Mouse (Mus musculus): ENCODE data around the gene Zfyve26. TPM values are rescaled to one million over a fixed set of nuclear protein-coding genes. Genes with fewer than 3 reads are reported as not detected.
A peak's percentile ranks its signal among the peaks of the same experiment; 100 is the strongest.

The Zfyve26 gene
- polyA plus RNA-seq, 2 experiments: 16.8 to 29.7 TPM

DNA sequence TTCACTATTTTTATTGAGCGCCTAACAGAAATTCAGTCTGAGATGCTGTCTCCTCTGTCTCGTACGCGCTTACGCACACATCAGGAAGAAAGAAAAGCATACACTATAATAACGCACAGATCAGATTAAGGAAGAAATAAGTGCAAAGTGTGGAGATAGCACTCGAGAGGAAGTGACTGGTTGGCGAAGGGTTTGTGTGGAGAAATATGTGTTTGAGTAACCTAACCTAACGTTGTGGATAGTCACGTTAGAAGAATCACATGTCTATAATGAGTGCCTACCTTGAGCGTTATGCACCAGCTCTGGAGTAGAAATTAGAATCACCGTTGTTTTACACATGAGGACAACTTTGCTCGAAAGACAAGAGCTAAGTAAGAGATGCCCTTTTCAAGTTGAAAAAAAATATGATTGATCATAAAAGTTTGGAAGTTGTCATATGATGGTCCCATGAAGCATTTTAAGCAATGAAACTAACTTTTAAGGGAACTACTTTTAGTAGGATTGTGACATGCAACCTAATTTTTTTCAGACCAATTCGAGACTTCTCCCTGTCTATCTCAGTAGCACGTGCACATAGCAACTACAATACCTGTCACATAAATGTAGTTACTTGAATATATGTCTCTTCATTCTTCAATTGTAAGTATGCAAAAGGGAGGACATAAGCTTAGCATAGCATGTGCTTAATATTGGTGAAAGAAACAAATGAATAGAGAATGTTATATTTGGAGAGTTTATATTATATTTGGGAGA is 2.0 kb upstream of the Zfyve26 start:
- Histone ChIP-seq H3K4me2 (replicated peaks; ENCODE audit: low read depth, low read length, severe bottlenecking) (peak overlapping the region; percentile 81), H3K9ac (ENCODE audit: low read depth, low read length, severe bottlenecking) (peak overlapping the region; percentile 59), H3K27ac (replicated peaks; ENCODE audit: low read depth, low read length) (no peak overlapping the region), H3K36me3 (ENCODE audit: control insufficient read depth, insufficient read depth, low read length) (no peaks in the 10 kb centered on the region), H3K27me3 (ENCODE audit: control insufficient read depth, insufficient read depth, low read length) (no peaks in the 10 kb centered on the region), H3K4me3 (replicated peaks; ENCODE audit: low read length) (peak overlapping the region; percentile 64), H3K9me3 (ENCODE audit: control insufficient read depth, low read length) (no peaks in the 10 kb centered on the region), H3K4me1 (ENCODE audit: control insufficient read depth, insufficient read depth, low read length) (peaks cover 6% of the 10 kb centered on the region; the same call in 1 of the 2 replicates)
- DNase-seq (ENCODE audit: low spot score) (no peak), ATAC-seq (ENCODE audit: low FRiP score, low read depth) (no peak)
- no peak for TF ChIP-seq POLR2A (IDR thresholded peaks at IDR 0.05; ENCODE audit: borderline replicate concordance, extremely low read depth, insufficient read depth, insufficient read length)
- 15% methylated on average over 15 of the region's 15 CpGs for WGBS

DNA sequence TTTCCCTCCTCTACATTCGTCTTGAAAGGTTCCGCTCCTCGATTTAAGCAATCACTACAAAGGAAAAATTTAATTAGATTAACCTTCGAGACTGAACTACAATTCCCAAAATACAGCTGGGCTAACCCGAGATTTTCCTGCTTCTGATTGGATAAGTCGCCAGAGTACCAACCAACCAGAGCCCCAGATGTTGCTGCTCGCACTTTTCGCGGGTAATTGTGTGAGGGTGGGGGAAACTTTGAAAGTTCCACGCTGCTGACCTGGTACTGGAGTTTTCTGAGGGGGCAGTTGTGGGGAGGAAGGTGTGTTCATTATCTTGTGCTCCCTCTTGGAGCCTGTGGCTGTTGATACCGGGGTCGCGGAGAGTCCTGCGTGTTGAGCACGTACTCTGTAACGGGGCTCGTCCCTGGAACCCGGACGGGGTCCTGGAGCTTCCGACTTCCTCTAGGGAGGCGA is 1.0 kb upstream of the Zfyve26 start, which contains the start of gene Rad51b:
TSS of gene Rad51b (plus strand) at position 162 of the 456 bp plus-strand sequence.
- TF ChIP-seq POLR2A (IDR thresholded peaks at IDR 0.05; ENCODE audit: borderline replicate concordance, extremely low read depth, insufficient read depth, insufficient read length): 0 out of 2 replicates have a peak, but pooled peaks have one; percentile 9
- Histone ChIP-seq H3K36me3 (ENCODE audit: control insufficient read depth, insufficient read depth, low read length) (no peaks in the 10 kb centered on the region), H3K27ac (replicated peaks; ENCODE audit: low read depth, low read length) (peak within 1 kb of the TSS; percentile 38; the same call in 1 of the 2 replicates), H3K4me1 (ENCODE audit: control insufficient read depth, insufficient read depth, low read length) (peaks cover 6% of the 10 kb centered on the region; the same call in 1 of the 2 replicates), H3K9me3 (ENCODE audit: control insufficient read depth, low read length) (no peaks in the 10 kb centered on the region), H3K4me2 (replicated peaks; ENCODE audit: low read depth, low read length, severe bottlenecking) (peak within 1 kb of the TSS; percentile 81), H3K4me3 (replicated peaks; ENCODE audit: low read length) (peak within 1 kb of the TSS; percentile 64), H3K9ac (ENCODE audit: low read depth, low read length, severe bottlenecking) (peak within 1 kb of the TSS; percentile 59), H3K27me3 (ENCODE audit: control insufficient read depth, insufficient read depth, low read length) (no peaks in the 10 kb centered on the region)
- 0% methylated on average over 21 of the region's 21 CpGs for WGBS
- DNase-seq (ENCODE audit: low spot score) (peak; percentile 97), ATAC-seq (ENCODE audit: low FRiP score, low read depth) (peak; percentile 85)

DNA sequence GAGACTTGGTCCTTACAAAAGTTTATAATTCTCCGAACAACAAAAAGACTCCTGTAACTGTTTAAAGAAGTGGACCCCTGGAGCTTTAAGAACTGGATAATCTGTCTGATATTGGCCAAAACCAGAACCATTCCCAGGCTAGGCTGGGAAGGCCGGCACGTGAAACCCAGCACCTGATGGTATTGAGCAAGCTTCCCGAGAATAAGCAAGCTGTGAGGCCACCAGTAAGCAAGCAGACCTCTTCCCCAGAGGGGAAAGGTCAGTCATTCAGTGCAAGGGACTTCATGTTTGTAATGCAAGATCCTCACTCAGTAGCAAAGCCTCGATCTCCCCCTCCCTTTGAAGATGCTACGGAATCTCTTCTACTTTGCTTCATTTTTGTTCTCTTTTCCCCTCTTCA is 3.2 kb downstream of the Zfyve26 start:
- DNase-seq (ENCODE audit: low spot score): no peak
- Histone ChIP-seq H3K4me2 (replicated peaks; ENCODE audit: low read depth, low read length, severe bottlenecking) (no peak overlapping the region), H3K27me3 (ENCODE audit: control insufficient read depth, insufficient read depth, low read length) (no peaks in the 10 kb centered on the region), H3K27ac (replicated peaks; ENCODE audit: low read depth, low read length) (no peak overlapping the region), H3K9me3 (ENCODE audit: control insufficient read depth, low read length) (no peaks in the 10 kb centered on the region), H3K36me3 (ENCODE audit: control insufficient read depth, insufficient read depth, low read length) (peaks cover 16% of the 10 kb centered on the region), H3K4me1 (ENCODE audit: control insufficient read depth, insufficient read depth, low read length) (peaks cover 6% of the 10 kb centered on the region; the same call in 1 of the 2 replicates), H3K4me3 (replicated peaks; ENCODE audit: low read length) (no peak overlapping the region), H3K9ac (ENCODE audit: low read depth, low read length, severe bottlenecking) (no peak overlapping the region)
- no peak for TF ChIP-seq POLR2A (IDR thresholded peaks at IDR 0.05; ENCODE audit: borderline replicate concordance, extremely low read depth, insufficient read depth, insufficient read length)
- 76% methylated on average over 6 of the region's 6 CpGs for WGBS
- ATAC-seq (ENCODE audit: low FRiP score, low read depth): no peak

DNA sequence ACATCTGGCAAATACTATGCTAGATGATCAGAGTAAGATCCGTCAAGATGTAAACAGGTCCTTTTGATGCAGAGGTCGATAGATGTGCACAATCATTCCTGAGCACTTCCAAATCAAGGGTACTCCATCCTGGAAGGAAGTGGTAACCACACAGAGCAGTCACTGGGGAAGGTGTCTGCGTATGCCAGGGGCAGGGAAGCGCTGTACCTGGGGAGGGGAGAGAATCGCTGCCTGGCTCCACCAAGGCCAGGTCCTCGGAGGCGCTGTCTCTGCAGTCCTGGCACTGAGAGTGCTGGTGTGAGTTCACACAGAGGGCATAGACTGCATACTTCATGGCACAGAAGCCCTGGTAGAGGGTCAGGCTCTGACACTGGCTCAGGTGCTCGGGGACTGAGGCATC is 13.5 kb downstream of the Zfyve26 start:
- ATAC-seq (ENCODE audit: low FRiP score, low read depth) (no peak), DNase-seq (ENCODE audit: low spot score) (no peak)
- TF ChIP-seq POLR2A (IDR thresholded peaks at IDR 0.05; ENCODE audit: borderline replicate concordance, extremely low read depth, insufficient read depth, insufficient read length): no peak
- Histone ChIP-seq H3K4me3 (replicated peaks; ENCODE audit: low read length) (no peak overlapping the region), H3K9me3 (ENCODE audit: control insufficient read depth, low read length) (no peaks in the 10 kb centered on the region), H3K9ac (ENCODE audit: low read depth, low read length, severe bottlenecking) (no peak overlapping the region), H3K27me3 (ENCODE audit: control insufficient read depth, insufficient read depth, low read length) (no peaks in the 10 kb centered on the region), H3K4me1 (ENCODE audit: control insufficient read depth, insufficient read depth, low read length) (no peaks in the 10 kb centered on the region), H3K27ac (replicated peaks; ENCODE audit: low read depth, low read length) (no peak overlapping the region), H3K4me2 (replicated peaks; ENCODE audit: low read depth, low read length, severe bottlenecking) (no peak overlapping the region), H3K36me3 (ENCODE audit: control insufficient read depth, insufficient read depth, low read length) (peaks cover 84% of the 10 kb centered on the region)
- WGBS: 93% methylated on average over 8 of the region's 8 CpGs

DNA sequence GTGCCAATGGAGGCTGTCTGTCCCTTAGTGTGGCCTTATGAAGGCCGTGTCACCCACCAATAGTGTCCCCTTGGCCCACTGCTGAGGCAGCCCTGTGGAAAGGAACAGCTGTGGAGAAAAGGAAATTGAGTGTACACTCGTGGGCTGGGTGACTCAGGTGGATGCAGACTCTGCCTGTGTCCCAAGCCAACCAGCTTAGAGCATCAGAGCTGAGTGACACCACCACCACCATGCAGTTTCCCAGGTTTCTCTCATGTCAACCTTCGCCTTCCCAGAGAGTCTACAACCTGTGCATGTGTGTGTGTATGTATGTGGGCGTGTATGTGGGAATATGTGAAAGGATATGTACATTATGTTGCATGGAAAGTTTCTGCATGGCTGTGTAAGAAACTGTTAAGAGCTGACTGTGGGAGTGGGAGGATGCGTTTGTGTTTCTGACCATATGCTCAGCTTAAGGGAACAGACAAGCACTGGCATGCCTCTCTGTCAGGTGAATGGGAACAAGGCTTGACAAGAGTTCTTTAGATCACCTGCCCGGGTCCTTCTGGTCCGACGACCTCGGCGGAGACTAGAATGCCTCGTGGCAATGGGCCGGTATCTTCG is 16.5 kb downstream of the Zfyve26 start:
- no peak for TF ChIP-seq POLR2A (IDR thresholded peaks at IDR 0.05; ENCODE audit: borderline replicate concordance, extremely low read depth, insufficient read depth, insufficient read length)
- no peak for ATAC-seq (ENCODE audit: low FRiP score, low read depth)
- no peak overlapping the region for H3K9ac ChIP-seq (ENCODE audit: low read depth, low read length, severe bottlenecking)
- no peaks in the 10 kb centered on the region for H3K4me1 ChIP-seq (ENCODE audit: control insufficient read depth, insufficient read depth, low read length)
- H3K9me3 ChIP-seq (ENCODE audit: control insufficient read depth, low read length): no peaks in the 10 kb centered on the region
- no peak overlapping the region for H3K27ac ChIP-seq (replicated peaks; ENCODE audit: low read depth, low read length)
- no peak overlapping the region for H3K4me2 ChIP-seq (replicated peaks; ENCODE audit: low read depth, low read length, severe bottlenecking)
- DNase-seq (ENCODE audit: low spot score): no peak
- 83% methylated on average over 13 of the region's 13 CpGs for WGBS
- no peak overlapping the region for H3K4me3 ChIP-seq (replicated peaks; ENCODE audit: low read length)
- no peaks in the 10 kb centered on the region for H3K27me3 ChIP-seq (ENCODE audit: control insufficient read depth, insufficient read depth, low read length)
- H3K36me3 ChIP-seq (ENCODE audit: control insufficient read depth, insufficient read depth, low read length): peaks cover 82% of the 10 kb centered on the region

Measured in limb, embryonic 14.5 days (tissue).